Mouse (Mus musculus) brain, embryonic 18.5 days (tissue): ENCODE results near the gene Fgf11.
A peak's percentile ranks its signal among the peaks of the same experiment; 100 is the strongest.

ENCODE experiments used
- DNase-seq: peaks from one replicate; pipeline ENCODE4 v3.0.0-alpha.2; 2012; ENCODE audit warnings: low read depth, low spot score

Gene Fgf11

DNA sequence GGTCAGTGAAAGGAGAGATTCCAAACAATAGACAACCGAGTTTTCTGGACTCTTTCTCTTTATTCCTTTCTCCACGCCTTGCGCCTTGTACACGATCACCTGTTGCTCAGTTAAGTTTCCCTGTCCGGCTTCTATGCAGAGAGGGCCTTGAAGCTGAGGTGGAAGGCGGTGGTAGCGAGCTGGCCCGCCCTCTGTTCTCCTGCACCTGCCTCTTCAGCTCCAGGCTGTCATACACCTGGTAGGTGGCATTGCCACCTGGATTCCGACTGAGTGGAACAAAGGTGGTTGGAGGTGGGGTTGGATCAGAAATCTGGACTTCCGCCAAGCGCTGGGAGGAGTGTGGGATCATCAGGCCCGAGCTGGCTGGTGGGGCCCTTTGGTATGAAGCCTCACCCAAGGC lies 14.9 kb upstream of the Fgf11 start:
- DNase-seq, result no peak

DNA sequence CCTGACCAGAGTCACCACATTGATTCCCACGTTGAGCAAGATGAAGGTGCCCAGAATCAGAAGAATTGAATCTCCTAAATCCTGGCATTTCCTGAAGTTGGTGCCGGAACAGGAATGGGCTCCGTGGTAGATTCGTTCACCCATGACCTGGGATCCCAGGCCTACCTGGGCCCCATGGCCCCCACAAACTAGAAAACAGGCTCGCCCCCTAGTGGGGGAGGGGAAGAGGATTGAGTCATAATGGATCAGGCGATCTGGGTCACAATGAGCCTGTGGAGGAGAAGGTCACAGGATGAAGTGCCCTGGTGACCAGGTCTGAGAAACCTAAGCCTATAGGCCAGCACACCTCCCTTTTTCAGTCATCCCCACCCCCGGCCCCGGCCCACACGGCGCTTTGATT lies 13.5 kb upstream of the Fgf11 start, which contains the start of gene Gm39566:
TSS of gene Gm39566 (minus strand) at position 144 of the 400 bp plus-strand sequence.
- DNase-seq, result no peak

DNA sequence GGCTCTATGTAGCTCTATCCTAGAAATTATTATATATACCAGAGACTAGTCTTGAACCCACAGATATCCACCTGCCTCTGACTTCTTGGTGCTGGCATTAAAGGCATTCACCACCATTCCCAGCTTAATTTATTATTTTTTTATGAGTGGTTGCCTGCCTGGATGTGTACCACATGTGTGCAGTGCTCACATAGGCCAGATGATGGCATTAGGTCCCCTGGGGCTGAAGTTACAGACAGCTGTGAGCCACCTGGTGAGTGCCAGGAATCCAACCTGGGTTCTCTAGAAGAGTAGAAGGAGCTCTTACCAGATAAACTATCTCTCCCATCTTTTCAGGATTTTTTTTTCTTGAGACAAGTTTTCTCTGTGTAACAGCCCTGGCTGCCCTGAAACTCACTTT lies 8.6 kb upstream of the Fgf11 start:
- DNase-seq, result no peak

DNA sequence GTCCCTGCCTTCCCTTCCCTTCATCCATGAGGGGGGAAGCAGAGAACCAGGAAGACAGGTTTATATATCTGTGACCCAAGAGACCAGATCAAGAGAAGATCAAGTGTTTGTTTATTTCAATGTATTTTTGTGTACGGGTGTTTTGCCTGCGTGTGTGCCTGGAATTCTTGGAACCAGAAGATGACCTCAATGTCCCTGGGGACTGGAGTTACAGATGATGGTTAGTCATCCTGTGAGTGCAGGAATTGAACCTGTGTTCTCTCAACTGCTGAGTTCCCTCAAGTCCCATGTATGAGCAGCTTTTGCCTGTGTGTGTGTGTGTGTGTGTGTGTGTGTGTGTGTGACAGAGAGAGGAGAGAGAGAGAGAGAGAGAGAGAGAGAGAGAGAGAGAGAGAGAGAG lies 6.0 kb upstream of the Fgf11 start:
- DNase-seq, result no peak

DNA sequence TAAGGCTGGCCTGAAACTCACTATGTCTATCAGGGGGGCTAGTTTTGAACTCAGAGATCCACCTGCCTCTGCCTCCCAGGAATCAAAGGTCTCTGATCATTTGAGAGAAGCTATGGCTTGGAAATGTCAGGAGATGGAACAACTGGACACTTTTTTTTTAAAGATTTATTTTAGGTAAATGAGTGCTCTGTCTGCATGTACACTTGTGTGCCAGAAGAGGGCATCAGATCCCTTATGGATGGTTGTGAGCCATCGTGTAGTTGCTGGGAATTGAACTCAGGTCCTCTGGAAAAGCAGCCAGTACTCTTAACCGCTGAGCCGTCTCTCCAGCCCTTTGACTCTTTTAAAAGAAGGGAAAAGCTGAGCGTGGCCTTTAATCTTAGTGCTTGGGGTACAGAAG lies 4.7 kb upstream of the Fgf11 start:
- no peak for DNase-seq

DNA sequence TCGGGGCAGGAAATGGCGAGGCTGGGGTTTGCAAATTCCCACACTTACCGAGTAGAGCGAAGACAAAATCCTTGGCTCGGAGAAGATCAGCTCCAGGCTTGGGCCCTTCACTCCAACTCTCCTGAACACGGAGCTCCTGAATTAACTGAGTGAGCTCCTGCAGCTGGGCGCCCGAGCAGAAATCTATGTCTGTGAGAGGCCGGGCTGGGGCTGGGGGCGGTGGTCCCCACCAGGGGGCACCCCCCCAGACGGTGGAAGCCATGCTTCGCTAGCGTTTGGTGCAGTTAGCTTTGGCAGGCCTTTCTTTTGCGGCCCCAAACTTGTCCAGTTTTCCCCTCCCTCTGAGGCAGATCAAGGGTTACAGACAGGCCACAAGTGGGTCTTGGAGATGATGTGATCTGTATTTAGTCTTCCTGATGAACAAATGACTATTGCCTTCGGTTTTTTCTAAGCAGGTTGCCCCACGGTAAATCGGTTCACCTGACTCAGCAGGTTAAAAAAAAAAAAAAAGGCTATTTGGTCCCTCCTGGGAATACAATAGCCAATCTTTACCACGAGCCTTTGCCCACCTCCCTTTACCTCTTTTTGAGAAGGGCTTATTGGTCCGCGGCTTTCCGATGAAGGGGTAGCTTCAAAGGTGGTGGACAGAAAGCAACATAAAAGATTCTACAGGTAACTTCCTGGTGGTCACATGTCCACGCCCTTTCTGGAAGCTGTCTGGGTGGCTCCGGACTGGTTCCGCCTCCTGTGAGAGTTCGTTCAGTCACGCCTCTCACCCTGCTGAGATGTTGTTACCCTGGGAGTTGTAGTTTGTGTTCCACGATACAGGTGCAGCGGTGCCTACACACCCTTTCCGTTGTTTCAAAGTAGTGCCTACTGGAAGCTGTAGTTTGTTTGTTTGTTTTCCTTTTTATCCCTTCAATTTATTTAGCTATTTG lies 3.6 kb upstream of the Fgf11 start, which contains the start of gene Tmem102:
TSS of gene Tmem102 (minus strand) at position 653 of the 938 bp plus-strand sequence.
- DNase-seq, result no peak

DNA sequence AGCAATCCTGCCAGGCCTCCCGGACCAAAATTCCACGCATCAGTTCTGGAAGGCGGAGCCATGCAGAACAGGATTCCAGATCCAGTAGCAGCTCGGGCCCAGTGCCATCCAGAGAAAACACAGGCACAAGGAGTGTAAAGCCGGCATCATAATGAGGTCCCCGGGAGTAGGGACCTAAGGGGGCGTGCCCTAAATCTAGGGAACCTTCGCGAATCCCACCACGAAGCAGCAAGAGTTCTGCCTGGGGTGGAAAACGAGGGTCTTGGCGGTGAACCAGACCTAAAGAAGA lies 2.9 kb upstream of the Fgf11 start:
- DNase-seq, result no peak

DNA sequence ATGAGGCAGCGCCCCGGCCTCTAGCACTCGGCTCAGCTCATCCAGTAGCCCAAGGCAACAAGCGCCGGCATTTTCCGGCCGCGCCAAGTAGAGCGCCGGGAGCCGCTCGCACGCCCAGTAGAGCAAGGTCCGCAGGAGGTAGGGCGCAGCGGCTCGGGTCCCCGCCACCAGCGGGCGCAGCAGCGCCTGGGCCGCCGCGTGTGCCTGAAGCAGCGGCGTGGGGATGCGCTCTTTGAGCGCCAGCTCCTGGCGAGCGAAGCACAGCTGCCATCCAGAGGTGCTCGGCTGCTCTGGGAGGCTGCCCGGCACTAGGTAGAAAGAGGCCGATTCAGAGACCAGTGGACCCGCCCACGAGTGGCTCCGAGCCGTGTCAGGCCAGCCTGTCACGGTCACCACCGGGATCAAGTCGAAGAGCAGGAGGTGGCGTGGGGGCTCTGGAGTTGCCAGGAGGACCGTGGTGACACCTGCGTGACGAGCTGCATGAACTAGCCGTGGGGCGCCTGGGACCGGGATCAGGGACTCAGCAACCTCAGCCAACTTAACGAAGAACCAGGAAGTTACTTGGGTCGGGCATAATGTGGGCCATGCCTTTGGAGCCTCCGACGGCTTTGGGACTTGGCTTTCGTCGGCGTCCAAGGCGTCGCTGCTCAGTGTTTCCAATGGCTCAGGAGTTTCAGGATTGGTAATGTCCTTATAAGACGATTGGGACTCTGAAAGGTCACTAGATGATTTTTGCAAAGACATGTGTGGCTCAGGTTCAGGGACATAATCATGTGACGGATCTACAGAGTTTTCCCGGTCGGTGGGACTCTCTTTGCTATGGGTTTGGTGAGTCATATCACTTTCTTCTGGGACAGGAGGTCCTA lies 2.4 kb upstream of the Fgf11 start:
- no peak for DNase-seq

DNA sequence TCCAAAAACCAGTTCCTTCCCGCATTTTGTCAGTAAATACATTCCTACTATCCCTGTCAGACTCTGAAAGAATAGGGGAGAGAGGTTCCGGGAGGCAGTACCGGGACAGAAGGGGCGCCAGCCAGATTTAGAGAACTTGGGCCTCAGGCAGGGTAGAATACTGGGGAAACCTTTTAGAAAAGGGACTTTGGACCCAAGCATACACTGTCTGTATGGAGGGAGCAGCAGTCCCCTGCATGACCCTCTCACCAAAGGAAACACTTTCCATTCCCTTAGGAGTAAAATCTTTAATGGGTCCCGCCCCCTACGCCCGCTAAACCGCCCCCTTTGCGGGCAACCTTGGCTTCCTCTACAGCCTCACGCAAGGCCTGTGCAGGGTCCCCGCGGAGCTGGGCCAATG lies 1.7 kb upstream of the Fgf11 start:
- DNase-seq, result no peak

DNA sequence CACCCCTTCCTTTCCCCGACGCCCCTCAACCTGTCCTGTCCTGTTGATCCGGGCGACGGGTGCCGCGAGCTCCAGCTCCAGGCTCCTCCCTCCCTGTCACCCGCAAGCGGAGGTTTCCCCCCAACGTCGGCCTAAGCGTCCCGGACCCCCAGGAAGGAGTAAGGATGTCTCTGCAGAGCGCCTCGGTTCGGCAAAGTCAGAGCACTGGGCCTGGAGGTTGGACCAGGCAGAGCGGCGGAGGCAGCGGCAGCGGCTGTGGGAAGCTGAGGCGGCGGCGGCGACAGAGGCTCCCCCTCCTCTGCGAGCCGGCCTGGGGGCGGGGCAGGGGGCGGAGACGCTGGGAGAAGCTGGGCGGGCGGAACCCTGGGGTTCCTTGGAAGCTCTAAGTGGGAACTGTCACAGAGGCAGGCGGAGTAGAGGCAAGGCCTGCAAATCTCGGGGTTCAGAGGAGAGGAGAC lies 1.0 kb upstream of the Fgf11 start:
- DNase-seq, result no peak

DNA sequence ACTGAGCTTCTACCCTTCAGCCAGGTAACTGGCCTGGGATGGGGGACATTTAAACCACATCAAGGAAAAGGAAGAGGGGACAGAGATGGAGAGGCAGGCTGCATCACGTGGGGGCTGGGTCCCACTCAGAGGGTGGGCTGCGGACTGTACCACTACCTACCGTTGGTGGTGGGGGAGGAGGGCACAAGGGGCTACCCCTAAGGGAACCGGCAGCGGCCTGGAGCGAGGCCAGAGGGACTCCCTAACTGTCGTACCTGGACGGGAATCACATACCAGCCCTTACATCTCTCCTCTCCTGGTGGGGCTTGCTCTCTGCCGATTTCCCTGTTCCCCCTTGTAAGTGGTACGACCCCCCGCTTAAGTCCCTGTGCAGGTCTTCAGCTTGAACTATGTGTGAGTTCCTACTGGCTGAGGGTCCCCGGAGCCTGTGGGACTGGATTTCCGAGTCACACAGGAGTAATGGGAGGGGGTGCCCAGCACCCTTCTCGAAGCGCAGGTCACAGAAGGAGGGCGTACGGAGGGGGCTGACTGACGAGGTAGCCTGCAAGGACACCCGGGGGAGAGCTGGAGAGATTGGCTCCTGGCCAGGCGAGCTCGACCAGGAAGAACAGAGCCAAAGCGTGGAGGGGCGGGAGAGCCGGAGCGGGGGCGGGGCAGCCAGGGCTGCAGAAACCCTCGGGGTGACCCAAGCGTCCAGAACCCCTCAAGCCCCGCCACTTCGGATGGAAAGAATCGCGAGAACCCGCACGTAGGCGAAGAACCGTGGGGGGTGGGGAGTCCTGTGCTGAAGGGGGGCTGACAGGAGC lies 1.1 kb downstream of the Fgf11 start:
- DNase-seq, result peak; percentile 77

DNA sequence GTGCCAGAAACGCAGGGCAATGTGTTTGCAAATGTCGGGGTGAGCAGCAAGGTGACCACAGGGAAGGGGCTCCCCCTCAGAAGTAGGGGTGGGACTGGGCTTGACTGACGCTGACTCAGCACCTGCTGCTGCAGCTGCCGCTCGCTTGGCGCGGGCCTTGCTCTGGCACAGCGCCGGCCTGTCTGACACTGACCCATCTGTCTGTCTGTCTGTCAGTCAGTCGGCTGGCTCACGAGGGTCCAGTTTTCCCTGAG lies 1.6 kb downstream of the Fgf11 start:
- no peak for DNase-seq

DNA sequence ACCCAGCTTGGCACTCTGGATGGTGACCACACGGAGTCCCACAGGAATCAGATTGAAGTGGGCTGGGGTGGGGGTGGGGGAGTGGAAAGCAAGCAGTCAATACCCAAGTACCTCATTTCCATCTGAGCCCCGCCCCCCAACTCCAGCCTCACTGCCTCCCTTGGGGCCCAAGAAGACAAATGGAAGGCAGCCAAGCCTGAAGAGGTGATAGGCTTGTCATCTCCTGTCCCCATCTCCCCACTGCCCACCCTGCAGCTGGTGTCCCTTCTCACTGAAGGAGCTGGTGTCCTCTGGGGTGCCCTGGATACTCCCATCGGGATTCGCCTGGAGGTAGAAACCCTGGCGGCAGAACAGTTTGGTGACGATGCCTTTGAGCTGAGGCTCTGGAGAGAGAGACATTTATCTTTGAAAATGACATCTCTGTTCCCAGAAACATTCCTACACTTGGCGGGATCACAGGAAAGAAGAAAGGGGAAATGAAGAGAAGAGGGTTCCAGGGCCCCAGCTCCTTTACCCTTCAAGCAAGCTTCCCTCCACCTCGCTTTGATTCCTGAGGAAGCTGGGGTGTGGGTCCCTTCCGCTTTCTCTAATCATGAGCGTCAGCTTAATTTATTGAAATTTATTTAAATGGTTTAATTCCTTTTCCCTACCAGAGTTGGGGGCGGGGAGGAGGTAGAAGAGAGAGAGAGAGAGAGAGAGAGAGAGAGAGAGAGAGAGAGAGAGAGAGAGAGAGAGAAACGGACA lies 2.1 kb downstream of the Fgf11 start:
- DNase-seq, result no peak

DNA sequence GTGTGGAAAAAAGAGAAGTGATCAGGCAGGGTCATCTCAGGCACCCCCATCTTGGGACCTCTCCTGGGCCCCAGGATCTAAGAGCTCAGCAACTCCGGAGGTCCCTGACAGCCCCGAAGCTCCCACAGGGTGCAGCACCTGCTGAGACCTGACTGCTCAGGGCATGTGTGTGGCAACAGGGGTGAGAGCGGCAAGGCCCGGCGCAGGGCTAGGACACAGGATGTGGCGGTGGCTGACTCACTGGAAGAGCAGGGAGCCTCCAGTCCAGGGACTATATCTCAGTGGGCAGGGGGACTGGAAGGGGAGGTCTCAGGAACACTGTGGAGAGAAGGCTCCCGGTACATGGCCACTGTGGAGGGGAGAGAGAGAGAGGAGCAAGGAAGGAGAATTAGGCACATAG lies 3.7 kb downstream of the Fgf11 start:
- no peak for DNase-seq

DNA sequence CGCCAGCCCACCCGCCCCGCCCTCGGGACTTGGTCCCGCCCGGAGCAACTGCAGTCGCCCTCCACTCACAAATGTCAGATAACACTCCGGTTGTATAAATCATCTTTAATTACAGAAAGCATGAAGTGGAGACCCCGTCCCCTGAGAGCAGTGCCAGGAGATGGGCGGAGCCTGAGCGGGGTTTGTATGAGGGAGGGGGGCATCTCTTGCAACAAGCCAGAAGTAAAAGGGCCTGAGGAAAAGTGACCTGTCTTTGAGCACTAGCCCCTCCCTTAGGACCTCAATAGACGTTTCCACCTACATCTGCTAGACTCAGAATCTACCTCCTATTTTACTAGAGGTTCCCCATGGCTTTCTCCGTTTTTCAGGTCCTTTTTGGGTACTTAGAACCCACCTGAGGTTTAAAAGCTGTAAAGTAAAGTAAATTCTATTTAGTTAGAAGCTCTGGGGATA lies 5.6 kb downstream of the Fgf11 start:
- DNase-seq, result no peak

DNA sequence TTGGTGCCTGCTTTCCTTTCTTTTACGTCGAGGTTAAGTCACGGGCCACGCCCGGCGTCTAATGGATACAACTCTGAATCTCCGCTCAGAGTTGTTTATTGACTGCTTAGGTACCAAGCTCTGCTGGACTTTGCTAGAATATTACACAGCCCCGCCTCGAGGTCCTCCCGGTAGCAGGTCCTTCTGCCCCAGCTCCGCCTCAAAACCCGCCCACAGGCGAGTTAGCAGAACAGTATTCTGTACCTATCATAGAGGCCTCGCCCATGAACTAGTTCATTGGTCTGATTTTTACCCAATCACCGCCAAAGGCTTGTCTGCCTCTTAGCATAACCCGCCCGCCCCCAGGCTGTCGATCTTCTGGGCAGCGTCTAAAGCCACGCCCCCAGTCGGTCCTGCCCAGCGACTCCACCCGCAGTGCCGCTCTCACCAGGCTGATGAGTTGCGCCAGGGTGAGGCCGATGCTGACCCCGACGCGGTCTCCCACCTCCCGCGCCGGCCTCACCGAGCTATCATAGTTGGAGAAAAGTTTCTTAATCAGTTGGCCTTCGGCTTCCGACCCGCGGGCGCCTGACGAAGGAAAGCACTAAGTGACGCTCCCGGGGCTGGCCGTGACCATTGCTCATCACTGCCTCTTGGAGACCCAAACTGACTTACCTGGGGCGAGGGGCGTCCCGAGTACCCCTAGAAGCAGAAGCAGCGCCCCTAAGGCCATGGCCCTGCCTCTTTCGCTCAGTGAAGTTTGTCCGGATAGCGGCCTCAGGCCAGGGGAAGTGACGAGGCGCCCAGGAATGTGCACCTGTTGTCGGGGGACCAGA lies 6.3 kb downstream of the Fgf11 start, which contains the start of gene Chrnb1:
TSS of gene Chrnb1 (minus strand) at position 776 of the 815 bp plus-strand sequence.
- DNase-seq, result peak; percentile 82

DNA sequence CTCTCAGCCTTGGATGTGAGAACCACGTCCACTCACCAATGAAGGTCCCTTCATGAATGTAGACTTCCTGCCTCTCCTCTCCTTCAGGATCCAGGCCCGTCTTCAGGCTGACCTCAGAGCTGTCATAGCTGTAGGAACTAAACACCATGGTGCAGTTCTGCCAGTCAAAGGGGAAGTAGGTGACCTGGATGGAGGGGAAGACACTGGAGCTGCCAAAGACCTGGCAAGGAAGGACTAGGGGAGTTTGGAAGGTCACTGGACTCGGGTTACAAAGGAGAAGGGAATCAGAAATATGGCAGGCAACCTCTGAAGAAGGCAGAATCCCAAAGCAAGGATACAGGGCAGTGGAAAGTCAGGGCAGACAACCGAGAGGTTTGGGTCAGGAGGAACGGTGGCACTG lies 8.2 kb downstream of the Fgf11 start:
- no peak for DNase-seq

DNA sequence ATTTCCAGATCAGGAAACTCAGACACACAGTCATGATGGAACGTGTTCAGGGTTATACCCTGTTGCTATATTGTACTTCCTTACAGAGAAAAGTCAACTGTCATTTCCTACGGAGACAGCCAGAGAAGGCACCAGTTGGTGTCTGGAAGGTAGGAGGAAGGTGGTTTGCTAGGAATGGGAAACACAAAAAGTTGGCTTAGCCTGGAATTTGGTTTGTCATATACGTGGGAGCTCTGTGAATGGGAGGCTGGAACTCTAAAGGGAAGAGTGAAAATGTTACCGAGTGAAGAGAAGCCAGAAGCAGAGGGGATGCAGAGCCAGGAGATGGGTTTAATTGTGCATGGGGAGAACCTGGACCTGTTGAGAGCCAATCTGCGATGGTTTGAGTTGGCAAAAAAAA lies 10.2 kb downstream of the Fgf11 start:
- DNase-seq, result no peak

DNA sequence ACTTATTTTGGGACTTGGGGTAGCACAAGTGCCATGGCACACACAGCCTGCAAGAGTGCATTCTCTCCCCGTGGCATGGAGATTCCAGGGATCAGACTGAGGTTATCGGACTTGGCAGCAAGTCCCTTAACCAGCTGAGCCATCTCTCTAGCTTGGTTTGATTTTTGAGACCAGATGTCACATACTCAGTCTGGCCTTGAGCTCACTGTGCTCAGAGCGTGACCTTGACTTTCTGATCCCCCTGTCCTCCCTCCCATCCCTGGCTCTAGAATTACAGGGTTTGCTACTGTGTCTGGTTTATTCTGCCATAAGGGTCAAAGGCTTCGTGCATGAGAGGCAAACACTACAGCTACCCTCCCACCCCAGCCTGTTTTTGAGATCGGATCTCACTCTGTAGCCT lies 12.2 kb downstream of the Fgf11 start:
- no peak for DNase-seq

DNA sequence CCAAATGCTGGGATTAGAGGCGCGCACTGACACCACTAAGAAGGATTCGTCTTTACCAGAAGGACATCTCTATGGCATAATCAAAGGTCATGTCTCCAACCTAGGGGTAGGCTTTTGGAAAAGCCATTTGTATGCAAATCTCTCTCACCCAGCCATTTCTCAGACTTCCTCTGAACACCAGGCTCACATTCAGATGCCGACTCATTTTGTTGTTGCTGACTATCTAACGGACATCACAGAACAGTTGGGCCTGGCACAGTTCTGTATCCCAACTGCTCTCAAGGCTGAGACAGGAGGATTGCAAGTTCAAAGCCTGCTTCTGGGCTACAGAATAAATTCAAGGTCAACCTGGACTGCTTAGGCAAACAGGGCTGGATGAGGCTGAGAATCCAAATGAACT lies 14.4 kb downstream of the Fgf11 start:
- no peak for DNase-seq
